Mouse (Mus musculus) mouse trophoblast stem cell (cell line): Measurements from ENCODE around the gene Suco.

Source experiments
- in situ Hi-C, 2 experiments: fragments of 300-500 bp; cut with MseI, MboI; formaldehyde crosslinking; loops; 2 replicates in 1 of 2; 3 replicates in 1 of 2; pipeline ENCODE4 v1.15.1; 2025

Suco gene

GRCm38 (mm10) chr1:161791854-161792686 lies 84.4 kb downstream of the Suco start:
- in situ Hi-C loops: no loop called here

GRCm38 (mm10) chr1:161788339-161788738 lies 88.1 kb downstream of the Suco start, which contains the start of gene Fasl:
TSS of gene Fasl (minus strand) at chr1:161788495.
- in situ Hi-C loops: loop anchor here in 1 of 2 experiments (5.0 kb wide), 1 partner anchor 36 kb away; no protein-coding TSS in a partner anchor

GRCm38 (mm10) chr1:161782725-161783124 lies 93.8 kb downstream of the Suco start:
- in situ Hi-C loops: no loop called here

GRCm38 (mm10) chr1:161781594-161781993 lies 94.9 kb downstream of the Suco start:
- in situ Hi-C loops: no loop called here

GRCm38 (mm10) chr1:161779057-161779456 lies 97.4 kb downstream of the Suco start:
- in situ Hi-C loops: no loop called here

- in situ Hi-C loops: no loop called here
Measured at GRCm38 (mm10) chr1:161775151-161775550, 101.3 kb downstream of the Suco start.

GRCm38 (mm10) chr1:161771293-161771692 lies 105.2 kb downstream of the Suco start:
- in situ Hi-C loops: no loop called here

GRCm38 (mm10) chr1:161769329-161769728 lies 107.2 kb downstream of the Suco start:
- in situ Hi-C loops: no loop called here

- in situ Hi-C loops: no loop called here
Measured at GRCm38 (mm10) chr1:161767101-161767524, 109.4 kb downstream of the Suco start.

GRCm38 (mm10) chr1:161766656-161767055 lies 109.8 kb downstream of the Suco start:
- in situ Hi-C loops: no loop called here
